Mouse (Mus musculus) MN1 (cell line): ENCODE results near the gene Efcab11.
"Not testable (repeated sequence)": the region's sequence is repeated elsewhere in the genome, so short reads cannot be mapped to it uniquely, and the experiment has no call there.

Source experiments
- DNase-seq: peaks from one replicate; pipeline ENCODE4 v3.0.0-alpha.2; 2016; ENCODE audit warnings: low spot score

Efcab11 gene

GRCm38 (mm10) chr12:99874609-99875008 is 9.6 kb downstream of the Efcab11 start:
- DNase-seq: no peak

GRCm38 (mm10) chr12:99873443-99873842 is 10.8 kb downstream of the Efcab11 start:
- no peak for DNase-seq

- DNase-seq: no peak
Observed at GRCm38 (mm10) chr12:99868821-99869220, 15.4 kb downstream of the Efcab11 start.

- DNase-seq: no peak
Observed at GRCm38 (mm10) chr12:99864613-99865012, 19.6 kb downstream of the Efcab11 start.

GRCm38 (mm10) chr12:99860981-99861380 is 23.3 kb downstream of the Efcab11 start:
- peak; percentile 20 for DNase-seq

- DNase-seq: no peak
Observed at GRCm38 (mm10) chr12:99859391-99860100, 24.7 kb downstream of the Efcab11 start.

- no peak for DNase-seq
Observed at GRCm38 (mm10) chr12:99858664-99859063, 25.6 kb downstream of the Efcab11 start.

GRCm38 (mm10) chr12:99856011-99856410 is 28.2 kb downstream of the Efcab11 start:
- no peak for DNase-seq

- DNase-seq: peak; percentile 30
Observed at GRCm38 (mm10) chr12:99853323-99854258, 30.6 kb downstream of the Efcab11 start.

GRCm38 (mm10) chr12:99849996-99850395 is 34.2 kb downstream of the Efcab11 start:
- no peak for DNase-seq

GRCm38 (mm10) chr12:99844951-99845350 is 39.3 kb downstream of the Efcab11 start:
- no peak for DNase-seq

- no peak for DNase-seq
Observed at GRCm38 (mm10) chr12:99838703-99839102, 45.5 kb downstream of the Efcab11 start.

GRCm38 (mm10) chr12:99838109-99838508 is 46.1 kb downstream of the Efcab11 start:
- DNase-seq: no peak

- DNase-seq: no peak
Observed at GRCm38 (mm10) chr12:99837528-99837927, 46.7 kb downstream of the Efcab11 start.

GRCm38 (mm10) chr12:99836404-99837131 is 47.7 kb downstream of the Efcab11 start:
- DNase-seq: peak; percentile 45

- no peak for DNase-seq
Observed at GRCm38 (mm10) chr12:99833476-99833875, 50.8 kb downstream of the Efcab11 start.

GRCm38 (mm10) chr12:99822591-99822990 is 61.6 kb downstream of the Efcab11 start:
- no peak for DNase-seq

GRCm38 (mm10) chr12:99821309-99821934 is 62.8 kb downstream of the Efcab11 start:
- no peak for DNase-seq

- DNase-seq: peak; percentile 12
Observed at GRCm38 (mm10) chr12:99819186-99819974, 64.9 kb downstream of the Efcab11 start.

GRCm38 (mm10) chr12:99818006-99818405 is 66.2 kb downstream of the Efcab11 start:
- DNase-seq: not testable (repeated sequence)

GRCm38 (mm10) chr12:99815244-99815643 is 69.0 kb downstream of the Efcab11 start:
- DNase-seq: no peak
